Mouse (Mus musculus): ENCODE data around the gene Gm3636. TPM values are rescaled to one million over a fixed set of nuclear protein-coding genes. Genes with fewer than 3 reads are reported as not detected.
"Not testable (repeated sequence)": the region's sequence is repeated elsewhere in the genome, so short reads cannot be mapped to it uniquely, and the experiment has no call there.

The Gm3636 gene
- total RNA-seq (2021), result 1 to 10 TPM; 3.2 to 5.2 TPM

DNA sequence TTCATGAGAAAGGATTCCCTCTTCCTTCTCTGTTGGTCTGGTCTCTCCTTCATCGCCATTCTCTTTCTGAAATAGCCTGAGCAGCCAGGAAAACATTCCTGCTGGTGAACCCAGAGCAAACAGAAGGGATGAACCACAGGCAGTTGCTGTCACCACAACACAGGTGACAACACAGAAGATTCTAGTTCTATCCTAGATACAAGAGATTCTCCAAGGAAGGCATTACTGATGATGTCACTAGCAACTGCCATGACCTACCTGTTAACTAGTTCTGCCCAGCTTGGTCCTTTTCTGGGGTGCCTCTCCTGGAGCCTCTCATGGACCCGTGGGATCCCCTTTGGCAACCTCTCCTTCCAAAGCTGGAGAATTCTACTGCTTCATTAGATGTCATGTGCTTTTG lies at the start of gene Gm3636:
TSS of gene Gm3636 (minus strand) at position 101 of the 400 bp plus-strand sequence.
- not testable (repeated sequence) for DNase-seq

DNA sequence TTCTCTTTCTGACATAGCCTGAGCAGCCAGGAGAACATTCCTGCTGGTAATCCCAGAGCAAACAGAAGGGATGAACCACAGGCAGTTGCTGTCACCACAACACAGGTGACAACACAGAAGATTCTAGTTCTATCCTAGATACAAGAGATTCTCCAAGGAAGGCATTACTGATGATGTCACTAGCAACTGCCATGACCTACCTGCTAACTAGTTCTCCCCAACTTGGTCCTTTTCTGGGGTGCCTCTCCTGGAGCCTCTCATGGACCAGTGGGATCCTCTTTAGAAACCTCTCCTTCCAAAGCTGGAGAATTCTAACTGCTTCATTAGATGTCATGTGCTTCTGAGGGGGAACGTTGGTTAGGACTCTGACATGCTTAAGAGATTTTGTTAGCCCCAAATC lies 32.2 kb upstream of the Gm3636 start, which contains the start of gene Gm8362:
TSS of gene Gm8362 (minus strand) at position 101 of the 400 bp plus-strand sequence.
- DNase-seq, result not testable (repeated sequence)

DNA sequence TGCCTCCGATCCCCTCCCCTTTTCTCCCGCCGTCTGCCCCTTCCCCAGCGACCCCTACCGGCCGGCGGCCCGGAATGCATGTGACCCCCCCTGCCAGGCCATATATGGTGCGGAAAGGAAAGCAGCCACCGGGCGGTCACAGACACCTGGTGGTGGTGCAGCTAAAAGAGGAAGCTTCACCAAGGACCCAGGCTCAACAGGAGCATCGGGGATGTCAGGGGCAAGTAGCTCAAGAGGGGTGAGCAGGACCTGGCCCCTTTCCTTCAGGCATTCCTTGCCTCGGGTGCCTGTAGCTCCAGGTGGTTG lies 15.1 kb upstream of the Gm3636 start:
- peak in 1 of 2 experiments; percentile 1 for DNase-seq

DNA sequence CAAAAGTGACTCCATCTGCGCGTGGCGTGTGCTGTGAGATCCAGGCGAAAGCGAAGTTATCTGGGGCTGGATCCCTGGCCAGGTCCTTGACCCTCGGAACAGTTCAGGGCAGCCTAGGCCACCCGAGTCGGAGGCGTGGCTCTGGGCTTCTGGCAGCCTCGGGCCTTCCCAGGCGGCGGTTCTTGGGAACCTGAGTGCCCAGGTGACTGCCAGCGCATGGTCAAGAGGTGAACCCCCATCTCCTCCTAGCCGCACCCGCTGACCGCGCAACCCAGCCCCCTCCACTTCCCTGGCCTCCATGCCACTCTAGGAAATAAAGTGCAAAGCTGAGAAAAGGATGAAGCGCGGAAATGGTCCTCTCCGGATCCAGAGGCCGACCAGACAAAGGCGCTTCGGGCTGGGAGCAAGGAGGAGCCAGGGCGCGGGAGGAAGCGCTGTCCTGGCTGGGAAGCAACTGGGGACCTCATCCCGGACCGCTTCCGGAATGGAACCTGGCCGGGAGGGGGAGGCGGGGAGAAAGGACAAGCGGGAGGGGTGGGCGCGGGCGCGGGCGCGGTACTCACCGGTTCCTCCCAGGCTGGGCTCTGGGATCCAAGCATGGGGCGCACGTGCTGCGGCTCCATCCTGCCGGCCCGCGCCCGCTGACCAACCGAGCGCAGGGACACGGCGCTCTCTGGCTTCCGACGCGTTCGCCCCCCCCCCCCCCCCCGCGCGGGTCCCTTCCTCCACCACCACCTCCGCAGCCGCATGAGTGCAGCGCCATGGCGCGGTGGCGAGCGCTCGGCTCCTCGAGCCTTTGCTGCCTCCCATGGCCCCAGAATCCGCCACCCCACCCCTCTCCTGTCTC lies 14.5 kb upstream of the Gm3636 start:
- DNase-seq, result peak; percentile 0 to 2

DNA sequence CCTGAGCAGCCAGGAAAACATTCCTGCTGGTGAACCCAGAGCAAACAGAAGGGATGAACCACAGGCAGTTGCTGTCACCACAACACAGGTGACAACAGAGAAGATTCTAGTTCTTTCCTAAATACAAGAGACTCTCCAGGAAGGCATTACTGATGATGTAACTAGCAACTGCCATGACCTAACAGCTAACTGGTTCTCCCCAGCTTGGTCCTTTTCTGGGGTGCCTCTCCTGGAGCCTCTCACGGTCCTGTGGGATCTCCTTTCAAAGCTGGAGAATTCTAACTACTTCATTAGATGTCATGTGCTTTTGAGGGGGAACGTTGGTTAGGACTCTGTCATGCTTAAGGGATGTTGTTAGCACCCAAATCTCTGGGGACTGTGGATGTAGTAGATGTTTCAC lies 22.0 kb downstream of the Gm3636 start, which contains the start of gene Gm8050:
TSS of gene Gm8050 (minus strand) at position 101 of the 400 bp plus-strand sequence.
- DNase-seq, result not testable (repeated sequence)

Other genes with a start within 250 kb of the Gm3636 start
- gene Gm8356, start 205.0 kb downstream of the Gm3636 start, total RNA-seq (2021), result not detected
- gene Gm3629, start 151.7 kb downstream of the Gm3636 start, total RNA-seq (2021), result 1 to 10 TPM; 1.0 to 1.3 TPM
- gene Gm3460, start 119.9 kb downstream of the Gm3636 start, total RNA-seq (2021), result not detected
- not detected for gene Gm10251, start 58.2 kb downstream of the Gm3636 start, total RNA-seq (2021)
- gene Gm8050, start 22.1 kb downstream of the Gm3636 start, total RNA-seq (2021), result not detected
- under 1 TPM in 1 of 2 experiments, not detected in 1; 0.30 TPM for gene Gm8362, start 32.1 kb upstream of the Gm3636 start, total RNA-seq (2021)
- gene Gm3642, start 98.0 kb upstream of the Gm3636 start, total RNA-seq (2021), result not detected
- under 1 TPM; 0.76 to 0.97 TPM for gene Gm3667, start 147.6 kb upstream of the Gm3636 start, total RNA-seq (2021)
- gene Gm6356, start 231.5 kb upstream of the Gm3636 start, total RNA-seq (2021), result not detected

Data from layer of hippocampus, postnatal 36 days (tissue).